Mouse (Mus musculus) right cerebral cortex, postnatal 36 days (tissue): ENCODE results near the gene Fads1.
"Not testable (repeated sequence)": the region's sequence is repeated elsewhere in the genome, so short reads cannot be mapped to it uniquely, and the experiment has no call there.

Experiments used
- DNase-seq, 2 experiments: peaks; one replicate each; pipeline ENCODE4 v3.0.0; 2022; ENCODE audit warnings: low spot score in 2 of 2, mixed read lengths in 1 of 2

Gene Fads1

DNA sequence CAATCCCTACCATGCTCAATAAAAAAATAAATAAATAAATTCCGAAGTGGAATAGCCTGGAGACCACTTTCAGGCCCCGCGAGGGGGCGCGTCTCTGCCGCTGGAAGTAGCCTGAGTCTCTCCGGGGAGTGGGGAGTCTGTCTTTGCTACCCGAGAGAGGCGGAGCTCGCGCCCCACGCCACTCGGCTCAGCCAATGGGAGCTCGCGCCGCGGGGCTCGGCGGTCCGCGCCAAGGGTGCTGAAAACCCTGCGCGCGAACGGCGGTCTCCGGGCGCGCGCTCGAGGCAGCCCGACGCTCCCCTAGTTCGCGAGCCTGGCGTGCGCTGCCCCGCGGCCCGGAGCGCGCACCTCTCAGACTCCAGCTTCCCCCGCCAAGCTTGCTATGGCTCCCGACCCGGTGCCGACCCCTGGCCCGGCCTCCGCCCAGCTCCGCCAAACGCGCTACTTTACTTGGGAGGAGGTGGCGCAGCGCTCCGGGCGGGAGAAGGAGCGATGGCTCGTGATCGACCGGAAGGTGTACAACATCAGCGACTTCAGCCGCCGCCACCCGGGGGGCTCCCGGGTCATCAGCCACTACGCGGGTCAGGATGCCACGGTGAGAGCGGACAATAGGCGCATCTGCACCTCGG is at the start of gene Fads1:
TSS of gene Fads1 (plus strand) at position 219 of the 629 bp plus-strand sequence.
- peak; percentile 94 to 95 for DNase-seq

DNA sequence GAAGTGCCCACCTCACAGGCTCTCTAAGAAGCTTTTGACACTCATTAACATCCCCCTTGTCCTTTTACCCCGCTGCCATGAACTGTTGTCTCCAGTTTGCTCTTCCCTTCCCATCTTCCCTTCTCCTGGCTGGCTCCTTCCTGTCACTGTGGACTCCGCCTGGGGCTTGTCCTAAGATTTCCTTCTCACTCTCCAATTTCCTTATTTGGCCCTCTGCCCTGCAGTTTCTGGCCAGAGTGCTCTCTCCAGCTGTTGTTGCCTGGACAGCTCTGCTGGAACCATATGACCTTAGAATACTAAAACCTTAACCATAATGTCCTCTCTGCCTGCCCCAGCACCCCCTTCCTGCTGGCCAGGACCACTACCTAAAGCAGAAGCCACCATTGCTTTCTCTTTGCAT is 48.0 kb upstream of the Fads1 start:
- DNase-seq, result no peak

DNA sequence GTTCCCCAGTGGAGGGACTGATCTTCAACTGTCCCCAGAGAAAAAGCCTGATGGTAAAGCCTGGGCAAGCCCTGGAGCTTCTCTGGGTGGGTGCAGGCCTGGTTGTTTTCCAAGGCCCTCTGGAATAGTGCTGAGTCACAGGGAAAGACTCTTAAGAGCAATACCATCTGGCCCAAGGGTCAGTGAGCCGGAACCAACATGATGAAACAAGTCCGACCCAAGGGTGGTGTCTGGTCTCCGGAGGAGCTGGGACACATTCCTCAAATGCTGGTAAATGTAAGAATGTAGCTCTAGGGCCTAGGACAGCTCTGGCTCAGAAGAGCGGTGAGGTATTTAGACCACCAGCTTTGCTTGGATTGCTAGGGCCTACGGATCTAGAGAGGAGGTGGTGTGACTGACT is 45.3 kb upstream of the Fads1 start:
- DNase-seq, result no peak

GRCm38 (mm10) chr19:10139736-10140135 is 43.0 kb upstream of the Fads1 start:
- DNase-seq, result no peak

DNA sequence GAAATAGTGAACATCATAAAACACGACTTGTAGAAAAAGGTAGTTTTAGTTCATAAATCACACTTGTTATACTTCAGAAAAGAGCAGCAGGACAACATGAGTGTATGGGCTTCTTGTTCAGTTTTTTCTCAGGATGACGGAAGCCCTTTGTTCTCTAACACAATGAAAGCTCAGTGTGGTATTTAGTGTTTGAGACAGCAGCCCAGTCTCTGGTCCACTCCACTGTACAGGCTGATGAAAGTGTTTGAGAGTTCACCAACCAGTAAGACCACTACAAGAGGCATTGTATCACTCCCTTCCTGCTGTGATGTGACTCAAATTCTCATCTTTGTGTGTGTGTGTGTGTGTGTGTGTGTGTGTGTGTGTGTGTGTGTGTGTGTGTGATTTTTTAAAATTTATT is 39.0 kb upstream of the Fads1 start:
- no peak for DNase-seq

DNA sequence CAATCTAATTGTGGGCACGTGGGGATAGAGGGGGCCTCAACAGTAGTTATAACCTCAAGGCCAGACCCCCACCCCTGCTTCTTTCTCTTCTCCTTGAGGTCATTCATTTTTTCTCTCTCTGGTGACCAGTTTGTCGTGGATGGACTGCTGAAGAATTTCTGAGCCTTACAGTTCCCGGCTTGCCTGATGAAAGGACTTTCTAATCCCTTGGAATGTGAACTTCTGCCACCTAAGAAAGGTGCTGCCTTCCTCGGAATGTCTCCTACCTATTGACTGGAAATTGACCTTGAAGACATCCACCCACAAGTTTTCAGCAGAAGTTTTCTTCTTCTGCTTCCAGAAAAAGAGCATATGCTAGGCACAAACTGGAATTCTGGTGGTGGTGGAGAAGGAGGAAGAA is 38.2 kb upstream of the Fads1 start:
- DNase-seq, result no peak

GRCm38 (mm10) chr19:10148555-10148954 is 34.1 kb upstream of the Fads1 start:
- peak in 1 of 2 experiments; percentile 11 for DNase-seq

GRCm38 (mm10) chr19:10149189-10149588 is 33.5 kb upstream of the Fads1 start:
- no peak for DNase-seq

DNA sequence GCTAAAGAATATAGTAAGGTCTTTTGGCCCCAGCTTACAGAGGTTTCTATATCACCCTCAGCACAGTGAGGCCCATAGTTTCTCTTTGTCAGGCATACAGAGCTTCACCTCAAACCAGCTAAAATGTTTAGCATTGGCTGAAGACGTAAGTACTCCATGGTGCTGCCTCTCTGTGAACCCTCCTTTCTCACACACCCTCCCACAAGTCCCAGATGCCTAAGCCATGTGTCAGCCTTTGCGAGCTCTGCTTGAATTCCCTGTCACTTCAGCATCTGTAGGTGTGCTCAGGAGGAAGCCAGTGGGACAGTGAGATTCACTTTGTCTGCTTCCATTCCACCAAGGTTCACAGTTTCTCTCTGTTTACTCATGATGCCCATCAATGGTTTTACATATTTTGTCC is 25.0 kb upstream of the Fads1 start:
- DNase-seq, result no peak

DNA sequence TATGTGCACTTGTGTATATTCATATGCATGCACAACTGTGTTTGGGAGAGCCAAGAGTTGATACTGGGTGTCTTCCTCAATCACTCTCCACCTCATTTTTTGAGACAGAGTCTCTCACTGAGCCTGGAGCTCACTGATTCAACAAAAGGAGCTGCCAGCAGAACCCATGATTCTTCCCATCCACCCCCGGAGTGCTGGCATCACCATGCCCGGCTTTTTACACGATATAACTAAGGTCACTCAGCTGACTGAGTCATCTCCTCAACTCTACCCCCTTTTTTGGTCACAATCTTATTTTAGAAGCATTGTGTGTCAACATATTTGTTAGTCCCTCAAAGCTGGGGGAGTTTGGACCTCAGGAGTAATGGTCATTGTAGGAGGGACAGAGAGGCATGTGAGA is 18.8 kb upstream of the Fads1 start:
- no peak for DNase-seq

- DNase-seq, result not testable (repeated sequence)
Observed at GRCm38 (mm10) chr19:10165928-10166327, 16.8 kb upstream of the Fads1 start.

DNA sequence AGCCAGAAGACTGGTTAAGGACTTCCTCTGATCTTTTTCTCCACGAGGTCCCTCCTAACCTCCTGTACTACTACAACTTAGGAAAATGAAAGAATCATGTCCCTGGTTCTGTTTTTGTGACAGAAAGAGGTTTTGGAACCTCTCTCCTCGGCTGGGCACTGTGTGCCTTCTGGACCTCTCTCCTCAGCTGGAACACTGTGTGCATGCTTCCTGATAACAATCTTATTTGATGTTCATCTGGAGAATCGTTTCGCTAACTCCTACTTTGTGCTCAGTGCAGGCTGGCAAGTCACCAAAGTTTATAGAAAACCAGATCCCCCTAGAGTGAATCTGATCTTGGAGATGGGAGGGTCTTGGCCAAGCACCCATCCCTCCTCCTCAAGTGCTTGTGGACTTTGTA is 15.6 kb upstream of the Fads1 start:
- DNase-seq, result no peak

- DNase-seq, result no peak
Observed at GRCm38 (mm10) chr19:10167951-10168350, 14.7 kb upstream of the Fads1 start.

DNA sequence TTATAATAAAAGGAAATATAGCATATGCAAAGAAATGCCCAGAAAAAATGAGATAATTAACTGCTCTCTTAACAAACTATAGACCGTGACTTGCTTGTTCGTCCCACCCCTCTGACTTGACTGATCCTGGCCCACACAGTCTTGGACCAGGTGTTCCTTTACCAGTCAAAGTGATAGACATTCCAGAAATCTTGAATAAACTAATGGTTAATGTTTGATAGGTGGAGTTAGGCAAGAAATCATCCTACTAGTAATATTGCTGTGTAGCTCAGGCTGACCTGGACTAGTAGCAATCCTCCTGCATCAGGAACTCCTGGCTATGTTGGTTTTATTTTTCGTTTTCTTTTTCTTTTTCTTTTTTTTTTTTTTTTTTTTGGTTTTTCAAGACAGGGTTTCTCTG is 14.2 kb upstream of the Fads1 start:
- DNase-seq, result no peak

GRCm38 (mm10) chr19:10169179-10169578 is 13.5 kb upstream of the Fads1 start:
- no peak for DNase-seq

- DNase-seq, result not testable (repeated sequence)
Observed at GRCm38 (mm10) chr19:10169692-10170330, 12.9 kb upstream of the Fads1 start.

- no peak for DNase-seq
Observed at GRCm38 (mm10) chr19:10170466-10170865, 12.2 kb upstream of the Fads1 start.

DNA sequence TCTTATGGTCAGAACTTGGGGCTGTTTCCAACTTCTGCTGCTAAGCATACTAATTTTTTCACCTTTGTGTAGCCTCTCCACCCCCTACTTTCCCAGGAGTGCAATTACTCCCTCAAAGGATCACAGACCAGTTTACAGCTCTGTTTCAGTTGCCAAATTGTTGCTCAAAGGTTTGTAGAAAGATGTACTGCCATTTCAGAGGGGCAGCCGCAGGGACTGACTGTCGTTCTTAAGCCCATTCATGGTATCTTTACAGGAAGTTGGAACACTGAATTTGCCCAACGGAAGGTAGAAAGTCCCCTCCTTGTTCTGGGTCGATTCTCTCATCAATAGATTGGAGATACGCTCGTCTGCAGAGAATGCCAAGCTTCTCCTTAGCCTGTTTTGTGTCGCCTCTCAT is 11.3 kb upstream of the Fads1 start:
- no peak for DNase-seq

GRCm38 (mm10) chr19:10171846-10172245 is 10.8 kb upstream of the Fads1 start:
- peak in 1 of 2 experiments; percentile 38 for DNase-seq

DNA sequence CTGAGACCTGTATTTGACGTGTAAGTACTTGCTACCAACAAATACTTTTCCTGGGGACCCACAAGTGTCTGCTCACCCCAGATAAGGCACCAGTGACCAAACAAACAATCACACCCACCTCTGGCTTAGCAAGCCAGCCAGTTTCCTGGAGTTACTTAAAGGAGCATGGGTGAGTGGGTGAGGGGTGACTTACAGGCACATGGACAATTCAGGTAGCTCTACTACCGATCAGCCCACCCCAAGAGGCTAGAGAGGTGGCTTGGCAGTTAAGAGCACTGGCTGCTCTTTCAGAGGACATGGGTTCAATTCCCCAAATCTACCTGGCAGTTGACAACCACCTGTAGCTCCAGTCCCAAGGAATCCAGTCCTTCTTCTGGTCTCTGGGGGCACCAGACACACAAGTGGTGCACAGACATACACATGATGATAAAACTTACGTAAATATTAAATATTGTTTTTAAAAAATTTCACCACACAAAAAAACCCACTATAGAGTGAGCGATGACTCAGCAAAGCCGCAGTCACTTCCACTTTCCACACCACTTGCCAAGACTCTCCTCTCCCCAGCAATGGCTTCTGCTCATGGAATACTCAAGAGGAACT is 9.5 kb upstream of the Fads1 start:
- no peak for DNase-seq

DNA sequence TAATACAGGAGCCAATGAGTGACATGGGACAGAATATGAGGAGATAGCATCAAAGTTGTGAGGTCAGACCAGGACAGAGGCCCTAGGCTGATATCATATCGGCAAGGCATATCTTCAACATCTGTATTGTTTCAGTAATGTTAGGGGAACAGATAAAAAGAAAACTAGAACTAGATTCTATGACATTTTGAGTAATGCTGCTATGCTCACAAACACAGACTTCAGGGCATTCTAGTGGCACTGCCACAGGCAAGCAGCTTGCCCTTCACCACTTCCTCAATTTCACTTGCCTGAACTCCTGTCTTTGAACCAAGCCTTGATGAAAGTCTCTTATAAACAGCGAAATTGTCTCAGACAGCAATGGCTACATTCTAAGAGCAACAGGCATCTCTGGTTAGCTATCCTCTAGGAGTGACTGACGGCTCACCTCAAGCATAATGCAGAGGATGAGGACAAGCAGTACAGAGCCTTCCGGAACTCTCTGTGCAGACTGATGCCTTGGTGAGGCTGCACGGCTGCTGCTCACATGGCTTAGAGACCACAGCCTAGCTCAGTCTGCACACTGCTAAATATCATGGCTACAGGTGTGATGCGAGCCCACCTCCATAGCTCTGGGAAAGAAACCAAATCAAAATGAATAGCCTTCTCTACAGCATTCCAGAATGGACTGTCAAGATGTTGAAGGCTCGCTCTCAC is 8.7 kb upstream of the Fads1 start:
- DNase-seq, result no peak

DNA sequence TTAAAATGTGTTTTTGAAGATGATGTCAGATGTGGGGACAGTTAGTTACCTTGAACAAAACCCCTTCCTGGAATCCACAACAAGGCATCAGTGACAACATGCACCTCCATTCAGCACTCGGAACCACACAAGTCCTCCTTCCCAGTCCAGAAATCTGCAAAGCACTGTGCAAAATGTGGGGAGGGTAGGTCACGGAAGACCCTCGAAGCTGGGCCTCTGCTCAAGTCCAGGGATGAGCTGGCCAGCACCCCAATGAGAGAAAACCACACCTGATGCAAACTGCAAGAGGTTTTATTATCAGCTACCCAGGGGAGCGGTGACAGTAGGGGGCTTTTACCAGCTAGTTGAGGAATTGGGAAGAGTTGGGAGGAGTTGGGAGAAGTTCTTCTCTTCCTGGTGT is 7.7 kb upstream of the Fads1 start:
- no peak for DNase-seq

GRCm38 (mm10) chr19:10176477-10176876 is 6.2 kb upstream of the Fads1 start:
- DNase-seq, result no peak
